ENCODE assay signal across 16 mouse cellular contexts in the genomic region with DNA sequence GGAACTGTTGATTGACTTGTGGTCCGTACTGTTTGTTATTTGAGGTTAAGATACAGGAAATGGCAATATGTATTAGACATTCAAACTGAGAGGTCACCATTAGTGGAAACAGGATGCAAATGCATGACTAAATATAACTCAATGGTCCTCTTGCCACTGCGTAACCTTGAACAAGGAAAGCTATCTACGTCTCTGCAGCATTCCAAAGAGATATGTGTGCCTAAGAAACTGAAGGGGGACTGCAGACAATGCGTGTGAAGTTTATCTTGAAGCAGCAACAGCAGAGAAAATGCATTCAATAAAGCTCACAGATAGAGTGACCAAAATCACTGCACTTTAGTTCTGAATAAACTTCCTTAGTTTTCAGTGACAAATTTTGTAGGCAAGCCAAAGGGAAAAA.
"Had no signal": no experiment of that assay in that cellular context is flagged by ENCODE, and none has a peak within 500 bp of the region (broad histone marks: within the 10 kb centered on the region; RNA-seq: fewer than 3 reads in every experiment).

No protein-coding gene starts in this region.

- DNase-seq: kidney, adult 18-20 months; kidney, adult 9 months; kidney, postnatal 25 days; layer of hippocampus, postnatal 36 days; left cerebral cortex, postnatal 4 days; lung, embryonic 14.5 days; midbrain, embryonic 14.5 days; thymus, adult 18-20 months; thymus, postnatal 36 days had no signal

- H3K9ac ChIP-seq: limb, embryonic 12.5 days; limb, embryonic 15.5 days; liver, embryonic 15.5 days; lung, embryonic 14.5 days had no signal

- H3K4me3 ChIP-seq: left cerebral cortex, adult 2 months; limb, embryonic 12.5 days; limb, embryonic 15.5 days; liver, embryonic 15.5 days had no signal

- H3K36me3 ChIP-seq: limb, embryonic 12.5 days; limb, embryonic 15.5 days; liver, embryonic 15.5 days had no signal

- ATAC-seq: intestine, embryonic 16.5 days; lung, postnatal 0 days had no signal

- H3K9me3 ChIP-seq: limb, embryonic 12.5 days; limb, embryonic 15.5 days; liver, embryonic 15.5 days had no signal

- H3K4me2 ChIP-seq: limb, embryonic 12.5 days; limb, embryonic 15.5 days; liver, embryonic 15.5 days; lung, embryonic 14.5 days had no signal

- H3K27ac ChIP-seq: left cerebral cortex, adult 2 months; limb, embryonic 12.5 days; limb, embryonic 15.5 days; liver, embryonic 15.5 days; macrophage had no signal

- H3K4me1 ChIP-seq: limb, embryonic 12.5 days had no signal
